Mouse (Mus musculus): ENCODE measurements around the gene Gca. TPM values are rescaled to one million over a fixed set of nuclear protein-coding genes. Genes with fewer than 3 reads are reported as not detected.
"Not testable (repeated sequence)": the region's sequence is repeated elsewhere in the genome, so short reads cannot be mapped to it uniquely, and the experiment has no call there.

The Gca gene
- total and polyA plus RNA-seq, 3 experiments = 1.7 to 3.8 (median 3.7) TPM

DNA sequence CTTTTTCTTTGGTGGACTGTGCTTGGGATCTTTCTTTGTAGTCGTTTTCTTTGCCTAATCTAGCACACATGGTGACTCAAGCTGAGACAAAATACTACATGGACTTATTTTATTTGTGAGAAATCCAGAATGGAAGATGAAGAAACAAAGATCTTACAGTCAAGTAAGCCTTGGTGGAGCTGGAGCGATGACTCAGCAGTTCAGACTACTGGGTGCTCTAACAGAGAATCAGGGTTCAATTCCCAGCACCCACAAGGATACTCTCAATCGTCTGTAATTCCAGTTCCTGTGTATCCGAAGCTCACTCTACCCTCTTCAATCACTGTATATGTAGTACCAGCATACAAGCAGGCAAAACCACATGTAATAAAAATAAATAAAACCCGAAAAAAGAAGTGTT is 6.2 kb downstream of the Gca start:
- DNase-seq = no peak

DNA sequence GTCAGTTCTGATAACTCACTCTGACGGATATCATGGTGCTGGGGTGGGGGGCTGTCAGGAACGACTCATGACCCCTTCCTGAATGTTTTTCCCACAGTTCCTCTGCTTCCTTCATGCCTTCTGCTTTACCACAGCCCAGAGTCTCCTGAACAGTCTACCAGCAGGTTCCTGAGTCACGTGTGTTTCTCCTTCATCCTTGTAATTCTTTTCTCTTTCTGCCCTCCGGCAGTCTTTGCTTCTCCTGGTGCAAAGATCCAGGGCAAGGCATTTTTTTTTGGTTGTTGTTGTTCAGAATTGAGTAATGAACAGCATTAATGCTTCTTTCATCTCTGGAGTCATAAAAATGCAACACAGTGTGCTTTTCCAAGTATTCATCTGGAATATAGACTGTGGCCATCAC is 6.7 kb downstream of the Gca start:
- no peak for DNase-seq

DNA sequence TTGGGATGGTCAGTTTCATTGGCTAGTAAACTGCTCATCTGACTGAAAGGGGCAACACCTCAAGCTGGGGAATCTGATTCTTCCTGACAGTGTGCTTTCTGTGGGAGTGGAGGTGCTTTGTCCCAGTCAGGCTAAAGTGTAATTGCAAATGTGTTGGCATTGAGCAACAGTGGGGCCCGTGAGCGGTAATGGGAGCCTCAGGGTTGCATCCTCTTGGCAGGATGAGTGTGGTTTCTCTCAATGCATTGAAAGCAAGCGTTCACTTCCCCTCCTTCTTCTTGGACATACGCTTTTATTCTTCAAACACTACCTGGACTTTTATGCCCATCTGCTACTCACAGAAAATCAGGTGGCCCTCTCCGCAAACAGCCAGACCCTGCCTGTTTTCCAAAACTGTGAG is 8.7 kb downstream of the Gca start:
- DNase-seq = no peak

DNA sequence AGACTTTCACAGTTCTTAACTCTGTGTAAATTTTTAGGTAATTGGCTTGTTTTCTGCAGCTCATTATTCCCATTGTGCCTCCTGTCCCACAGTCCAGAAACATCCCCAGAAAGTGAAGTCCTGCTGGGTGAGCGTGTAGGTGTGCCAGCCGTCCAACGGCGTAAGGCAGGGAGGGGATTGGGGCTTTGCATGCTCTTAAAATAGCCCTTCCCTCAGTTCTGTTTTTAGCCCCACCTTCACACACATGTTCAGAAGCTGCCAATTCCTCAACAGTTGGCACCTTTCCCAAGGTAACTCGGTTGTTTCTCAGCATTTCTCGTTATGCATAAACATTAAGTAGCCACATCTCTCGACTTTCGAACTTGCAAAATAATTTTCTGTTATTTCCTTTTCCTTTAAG is 17.6 kb downstream of the Gca start:
- DNase-seq = peak; percentile 18

DNA sequence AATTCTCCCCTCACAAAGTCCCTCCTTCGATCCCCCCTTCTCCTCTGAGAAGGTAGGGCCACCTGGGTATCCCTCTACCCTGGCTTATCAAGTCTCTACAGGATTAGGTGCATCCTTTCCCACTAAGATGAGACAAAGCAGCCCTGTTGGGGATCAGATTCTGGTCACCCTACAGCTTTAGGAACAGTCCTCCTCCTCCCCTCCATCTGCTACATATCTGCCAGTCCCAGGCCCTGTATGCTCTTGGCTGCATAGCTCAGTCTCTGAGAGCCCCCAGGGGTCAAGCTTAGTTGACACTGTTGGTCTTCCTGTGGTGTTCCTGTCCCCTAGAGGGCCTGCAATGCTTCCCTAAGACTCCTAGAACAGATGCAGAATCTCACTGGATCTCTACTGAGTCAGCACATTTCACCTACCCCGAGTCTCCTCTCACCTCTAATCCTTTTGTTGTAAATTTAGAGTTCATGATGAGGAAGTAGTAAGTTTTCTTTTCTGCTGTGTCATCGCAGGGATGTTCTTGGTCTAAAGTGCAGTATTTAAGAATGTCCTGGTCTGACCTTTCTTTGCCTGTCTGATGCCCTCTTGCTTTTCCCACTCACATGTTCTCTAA is 21.0 kb downstream of the Gca start:
- DNase-seq = no peak

DNA sequence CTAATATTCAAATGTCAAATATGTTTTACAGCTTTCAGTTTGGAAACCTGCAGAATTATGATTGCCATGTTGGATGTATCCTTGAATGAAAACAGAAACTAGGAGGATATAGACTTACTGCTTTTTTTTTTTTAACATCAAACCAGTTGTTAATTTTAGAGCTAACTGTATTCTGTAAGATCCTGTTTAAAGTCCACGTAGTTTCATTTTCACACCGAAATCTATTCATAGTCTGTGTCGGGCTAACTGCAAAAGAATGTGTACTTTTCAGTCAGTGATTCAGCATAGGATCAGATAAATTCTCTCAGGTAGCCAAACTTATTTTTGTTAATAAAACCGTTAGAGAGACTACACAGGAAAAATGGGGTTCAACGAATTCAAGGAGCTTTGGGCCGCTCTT is 21.8 kb downstream of the Gca start:
- no peak for DNase-seq

DNA sequence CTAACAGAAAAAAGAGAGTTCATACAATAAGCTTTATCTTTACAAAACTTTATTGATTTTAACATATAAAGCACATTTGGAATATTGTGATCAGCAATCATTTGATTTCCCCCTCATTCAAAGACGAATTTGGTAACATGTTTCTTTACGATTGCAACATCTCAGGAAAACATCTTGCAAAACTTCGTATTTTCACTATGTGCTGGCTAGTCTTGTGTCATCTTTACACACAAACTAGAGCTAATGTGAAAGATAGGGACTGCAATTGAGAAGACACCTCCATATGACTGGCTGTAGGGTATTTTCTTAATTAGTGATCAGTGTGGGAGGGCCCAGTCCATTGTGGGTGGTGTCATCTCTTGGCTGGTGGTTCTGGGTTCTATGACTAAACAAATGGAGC is 42.2 kb downstream of the Gca start:
- DNase-seq = no peak

DNA sequence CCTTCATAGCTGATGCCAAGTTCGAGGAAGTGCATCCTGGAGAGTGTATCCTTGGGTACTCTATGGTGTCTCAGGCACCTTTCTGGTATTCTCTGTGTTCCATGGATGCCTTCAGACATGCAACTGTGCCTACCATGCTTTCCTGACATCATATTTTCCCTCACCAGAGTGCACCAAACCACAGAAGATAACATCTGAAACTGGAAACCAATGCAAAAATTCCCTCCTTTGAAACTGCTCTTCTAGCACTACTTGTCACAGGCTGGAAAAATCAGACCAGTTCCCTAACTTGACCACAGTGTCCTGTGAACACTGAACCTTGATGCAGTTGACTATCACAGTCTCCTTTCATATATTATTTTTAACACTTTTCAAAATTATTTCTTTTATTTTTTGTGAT is 45.5 kb downstream of the Gca start:
- no peak for DNase-seq

DNA sequence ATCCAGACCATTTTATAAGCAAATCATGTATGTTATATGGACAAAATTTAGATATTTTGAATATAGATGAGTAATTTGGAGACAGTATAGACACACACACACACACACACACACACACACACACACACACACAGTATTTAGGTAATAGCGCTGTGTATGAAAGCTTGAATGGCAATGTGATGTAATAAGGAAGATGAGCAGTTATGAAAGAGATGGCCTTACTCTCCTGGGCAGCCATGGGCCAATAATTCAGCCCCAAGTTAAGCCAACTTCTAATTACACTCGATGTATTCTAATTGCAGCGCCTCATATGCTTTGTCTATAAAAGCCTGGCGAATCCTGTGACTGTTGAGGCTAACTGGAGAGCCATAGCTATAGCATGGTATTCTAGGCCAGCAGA is 50.3 kb downstream of the Gca start:
- DNase-seq = not testable (repeated sequence)

DNA sequence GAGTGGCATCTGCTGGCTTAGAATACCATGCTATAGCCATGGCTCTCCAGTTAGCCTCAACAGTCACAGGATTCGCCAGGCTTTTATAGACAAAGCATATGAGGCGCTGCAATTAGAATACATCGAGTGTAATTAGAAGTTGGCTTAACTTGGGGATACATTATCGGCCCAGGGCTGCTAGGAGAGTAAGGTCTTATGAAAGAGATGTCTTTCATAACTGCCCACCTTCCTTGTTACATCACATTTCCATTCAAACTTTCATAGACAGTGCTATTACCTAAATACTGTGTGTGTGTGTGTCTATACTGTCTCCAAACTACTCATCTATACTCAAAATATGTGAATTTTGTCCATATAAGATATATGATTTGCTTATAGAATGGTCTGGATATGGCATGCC is 51.2 kb downstream of the Gca start:
- no peak for DNase-seq

DNA sequence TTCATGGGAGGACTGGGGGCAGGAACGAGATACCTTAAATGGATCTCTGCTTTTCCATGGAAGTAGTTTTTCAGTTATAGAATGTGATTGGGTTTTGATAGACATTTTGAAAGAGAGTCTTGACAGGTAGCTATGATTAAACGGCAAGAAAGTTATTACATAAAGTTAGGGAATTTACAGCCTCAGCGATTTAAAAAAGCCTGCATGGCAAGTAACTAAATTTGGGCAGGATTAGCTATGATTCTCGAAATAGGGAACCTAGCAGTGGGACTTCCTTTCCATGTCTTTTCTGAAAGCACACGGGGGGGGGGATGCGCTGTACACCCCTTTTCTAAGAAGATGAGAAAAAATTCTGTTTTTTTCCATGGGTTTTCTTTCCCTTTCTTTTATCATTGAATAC is 53.2 kb downstream of the Gca start:
- DNase-seq = no peak

DNA sequence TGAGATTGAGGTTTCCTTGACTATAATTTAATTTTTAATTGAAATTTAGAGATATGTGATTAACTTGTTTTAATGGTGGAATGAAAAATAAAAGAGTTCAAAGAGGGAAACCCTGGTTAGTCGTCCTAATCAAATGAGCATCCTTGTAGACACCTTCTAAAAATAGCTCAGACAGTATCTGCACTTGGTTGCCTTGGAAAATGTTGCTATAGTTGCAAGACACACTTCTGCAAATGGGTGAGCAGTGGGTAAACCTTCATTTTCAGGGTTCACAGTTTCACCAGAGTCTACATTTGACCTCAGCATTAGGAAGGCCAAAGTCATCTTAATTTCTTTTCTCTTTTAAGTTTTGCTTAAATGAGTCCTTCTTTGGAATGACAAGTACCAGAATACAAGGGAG is 54.3 kb downstream of the Gca start:
- no peak for DNase-seq

DNA sequence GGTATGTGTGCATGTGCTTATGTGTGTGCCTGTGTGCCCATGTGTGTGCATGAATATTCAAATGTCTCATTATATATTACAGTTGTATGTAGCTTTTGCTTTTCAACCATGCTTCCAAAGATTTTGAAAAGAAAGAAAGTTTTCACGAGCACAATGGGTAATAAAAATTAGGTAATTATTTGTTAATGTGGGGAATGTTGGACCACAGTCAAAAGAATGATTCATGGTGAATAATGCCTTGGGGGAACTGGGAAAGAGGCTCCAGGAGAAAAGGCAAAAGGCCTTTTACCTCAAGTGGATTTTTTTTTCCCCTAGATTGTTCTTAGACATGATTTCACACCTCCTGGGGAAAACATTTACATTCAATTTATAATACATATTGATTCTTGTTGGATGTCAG is 61.9 kb downstream of the Gca start:
- DNase-seq = no peak

DNA sequence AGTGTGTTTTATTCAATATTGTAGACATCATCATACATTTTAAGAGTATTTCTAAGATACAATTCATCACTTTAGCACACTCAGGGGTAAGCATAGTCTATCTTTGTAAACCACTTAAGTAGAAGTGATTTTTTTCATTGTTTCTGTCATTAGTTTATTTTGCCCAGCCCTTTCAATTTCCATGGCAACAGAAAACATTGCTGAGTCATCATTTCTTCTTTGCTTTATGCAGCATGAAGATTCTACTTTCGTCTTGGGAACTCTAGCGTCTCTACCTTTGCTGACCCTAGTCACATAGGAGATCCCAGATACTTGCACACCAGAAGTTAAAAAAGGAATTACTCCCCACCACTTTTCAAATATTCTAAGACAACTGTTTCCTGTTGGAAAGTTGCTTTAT is 63.6 kb downstream of the Gca start:
- no peak for DNase-seq

DNA sequence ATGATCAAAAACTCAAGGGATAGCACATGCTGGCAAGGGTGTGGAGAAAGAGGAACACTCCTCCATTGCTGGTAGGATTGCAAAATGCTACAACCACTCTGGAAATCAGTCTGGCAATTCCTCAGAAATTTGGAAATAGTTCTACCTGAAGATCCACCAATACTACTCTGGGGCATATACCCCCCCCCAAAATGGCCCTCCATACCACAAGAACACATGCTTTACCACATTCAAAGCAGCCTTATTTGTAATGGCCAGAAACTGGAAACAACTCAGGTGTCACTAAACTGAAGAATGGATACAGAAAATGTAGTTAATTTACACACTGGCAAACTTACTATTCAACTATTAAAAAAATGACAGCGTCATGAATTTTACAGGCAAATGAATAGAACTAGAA is 66.6 kb downstream of the Gca start:
- DNase-seq = no peak

DNA sequence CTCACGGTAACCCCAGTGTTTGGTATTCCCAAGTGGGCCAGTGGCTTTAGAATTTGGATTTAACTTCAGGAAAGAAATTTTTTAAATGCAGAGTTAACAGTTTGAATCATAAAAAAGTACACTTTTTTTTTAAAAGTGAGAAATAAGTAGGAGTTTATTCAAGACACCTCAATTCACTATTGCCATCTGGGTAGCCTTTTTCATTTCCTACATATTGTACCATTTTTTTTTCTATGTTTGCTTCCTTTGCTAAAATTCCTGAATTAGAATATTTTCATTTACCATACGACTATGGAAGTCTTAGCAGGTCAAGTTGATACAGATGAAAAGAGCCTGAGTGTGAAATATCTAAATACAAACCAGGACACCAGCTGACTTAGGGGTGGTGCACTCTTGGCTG is 79.0 kb downstream of the Gca start:
- no peak for DNase-seq

Other genes starting within 250 kb of the Gca start
- not detected for gene Gcg, start 180.6 kb upstream of the Gca start, total RNA-seq (2021)
- gene Gcg, start 180.6 kb upstream of the Gca start, polyA plus RNA-seq (2012; rRNA removed) = not detected in 2 replicates
- 1 to 10 TPM; 2.3 to 2.9 TPM for gene Fap, start 90.2 kb upstream of the Gca start, total RNA-seq (2021)
- 0.18 and 0.64 TPM in 2 replicates for gene Fap, start 90.2 kb upstream of the Gca start, polyA plus RNA-seq (2012; rRNA removed)
- gene Ifih1, start 18.0 kb upstream of the Gca start, total RNA-seq (2021) = 10 to 100 TPM; 11.1 to 13.3 TPM
- gene Ifih1, start 18.0 kb upstream of the Gca start, polyA plus RNA-seq (2012; rRNA removed) = 16.3 and 21.3 TPM in 2 replicates

All from adrenal gland, adult 2 months (tissue).